Mouse (Mus musculus) lung, postnatal 0 days (tissue): ENCODE measurements at regions not wholly inside any gene's neighbourhood (a gene's known extent, or its start where the extent isn't known, plus 50 kb on each side); places are given as distances from the start of the nearest gene placed in this dataset.

Experiments used
- ATAC-seq: fragments of 200-750 bp; cut with Nextera tagmentation; 2 replicates; pipeline ENCODE4 v1.8.0; 2017; ENCODE audit warnings: moderate library complexity
- DNase-seq: peaks from one replicate; pipeline ENCODE4 v3.0.0-alpha.2; 2016; ENCODE audit warnings: low spot score
- H3K27ac ChIP-seq: fragments of 300-500 bp; sonication (generic); 2 replicates; pipeline ENCODE4 v1.5.1; 2014; ENCODE audit warnings: antibody characterized with exemption, mild to moderate bottlenecking, low read length, mixed read lengths
- H3K27me3 ChIP-seq: fragments of 300-500 bp; sonication (generic); replicated peaks from 2 replicates; pipeline ENCODE4 v1.6.1; 2014; ENCODE audit warnings: low read length, mixed read lengths; ENCODE audit not compliant: insufficient read depth
- H3K36me3 ChIP-seq: fragments of 300-500 bp; sonication (generic); 2 replicates; pipeline ENCODE4 v1.6.1; 2014; ENCODE audit warnings: low read length, mixed read lengths; ENCODE audit not compliant: insufficient read depth
- H3K4me1 ChIP-seq: fragments of 300-500 bp; sonication (generic); 2 replicates; pipeline ENCODE4 v1.6.1; 2014; ENCODE audit warnings: antibody characterized with exemption, low read depth, low read length, mixed read lengths; ENCODE audit not compliant: insufficient read depth
- H3K4me2 ChIP-seq: fragments of 300-500 bp; sonication (generic); replicated peaks from 2 replicates; pipeline ENCODE4 v1.6.1; 2014; ENCODE audit warnings: low read depth, mild to moderate bottlenecking, low read length, moderate library complexity, mixed read lengths
- H3K4me3 ChIP-seq: fragments of 300-500 bp; sonication (generic); 2 replicates; pipeline ENCODE4 v1.5.1; 2014; ENCODE audit warnings: low read depth, low read length
- H3K9ac ChIP-seq: fragments of 300-500 bp; sonication (generic); replicated peaks from 2 replicates; pipeline ENCODE4 v1.6.1; 2014; ENCODE audit warnings: low read depth, mild to moderate bottlenecking
- H3K9me3 ChIP-seq: fragments of 300-500 bp; sonication (generic); 2 replicates; pipeline ENCODE4 v1.6.1; 2016; ENCODE audit warnings: low read length, mixed read lengths
- CTCF ChIP-seq: IDR thresholded peaks from 2 replicates; pipeline ENCODE4 v1.5.1; 2016; ENCODE audit warnings: antibody characterized with exemption, mild to moderate bottlenecking
- EP300 ChIP-seq: IDR thresholded peaks from 2 replicates; pipeline ENCODE4 v1.6.1; 2016; ENCODE audit warnings: antibody characterized with exemption, mild to moderate bottlenecking, control low read depth
- WGBS: fragments of 180-500 bp; shearing (Covaris S2); extraction: QIAGEN DNeasy Blood & Tissue Kit; methylation state at CpG from one replicate; pipeline ENCODE4 v1.1.7; 2014; 5-methylcytosine and 5-hydroxymethylcytosine counted together

DNA sequence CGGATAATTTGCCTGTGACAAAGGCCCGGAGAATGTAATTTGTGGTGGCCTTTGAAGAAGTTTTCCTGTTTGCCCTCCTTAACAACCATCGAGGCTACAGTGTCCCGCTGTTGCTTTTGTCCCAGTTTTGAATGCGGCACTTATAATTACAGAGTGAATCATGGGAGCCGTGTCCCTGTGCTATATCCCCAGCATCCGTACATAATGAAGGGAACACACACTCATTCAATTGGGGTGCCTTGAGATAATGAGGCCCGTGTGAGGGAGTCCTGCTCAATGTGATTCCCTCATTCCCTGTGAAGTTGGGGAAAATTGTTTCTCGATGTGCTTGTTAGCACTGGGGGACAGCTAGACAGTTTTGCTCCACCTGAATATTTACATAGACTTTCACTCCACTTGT lies 528.9 kb upstream of the Tenm3 start:
- no peaks in the 10 kb centered on the region for H3K36me3 ChIP-seq

DNA sequence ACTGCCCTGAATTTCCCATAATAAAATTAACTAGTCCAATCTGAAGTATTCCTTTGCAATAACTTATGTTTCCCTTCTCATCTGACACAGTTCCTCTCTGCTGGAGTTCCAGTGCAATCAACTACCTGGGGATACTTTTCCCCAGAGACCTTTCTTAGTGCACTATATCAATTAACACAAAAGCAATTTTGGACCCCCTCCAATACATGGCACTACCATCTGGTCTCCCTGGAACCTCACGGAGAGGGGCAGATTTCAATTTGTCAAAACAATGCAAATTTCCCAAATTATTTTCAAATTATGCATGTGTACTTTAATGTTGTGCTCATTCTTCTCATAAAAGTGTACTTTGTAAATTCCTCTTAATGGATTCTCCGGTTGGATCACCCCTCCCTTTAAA lies 518.9 kb upstream of the Tenm3 start:
- TF ChIP-seq CTCF: no peak
- no peak for TF ChIP-seq EP300
- Histone ChIP-seq H3K27ac (no peak overlapping the region), H3K27me3 (no peaks in the 10 kb centered on the region), H3K9ac (no peak overlapping the region), H3K4me2 (no peak overlapping the region), H3K36me3 (no peaks in the 10 kb centered on the region), H3K4me3 (no peak overlapping the region), H3K4me1 (no peaks in the 10 kb centered on the region), H3K9me3 (no peaks in the 10 kb centered on the region)
- DNase-seq: no peak
- no peak for ATAC-seq
- WGBS: 75% methylated on average over 2 of the region's 2 CpGs

More for the DNA sequence above, 528.9 kb upstream of the Tenm3 start:
- Histone ChIP-seq H3K4me2 (no peak overlapping the region), H3K27ac (no peak overlapping the region), H3K9me3 (no peaks in the 10 kb centered on the region), H3K9ac (no peak overlapping the region), H3K4me3 (no peak overlapping the region), H3K4me1 (no peaks in the 10 kb centered on the region), H3K27me3 (no peaks in the 10 kb centered on the region)
- 87% methylated on average over 9 of the region's 9 CpGs for WGBS
- ATAC-seq (no peak), DNase-seq (no peak)
- TF ChIP-seq EP300 (no peak), CTCF (no peak)

DNA sequence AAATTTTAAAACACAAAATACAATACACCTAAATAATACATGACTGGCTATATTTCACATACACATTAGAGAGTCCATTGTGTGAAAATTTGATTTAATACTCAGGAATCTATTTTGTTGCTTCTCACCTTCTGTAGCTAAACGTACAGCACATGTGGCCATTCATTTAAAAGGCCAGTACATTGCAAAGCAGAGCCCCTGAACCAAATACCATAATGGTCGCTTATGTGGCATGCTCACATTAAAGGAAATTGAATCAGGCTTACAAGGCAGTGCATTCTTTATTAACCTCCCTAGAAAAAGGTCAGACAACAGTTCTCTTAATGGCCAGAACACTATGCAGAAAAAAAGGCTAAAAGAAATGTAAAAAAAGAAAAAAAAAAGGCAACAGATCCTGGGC lies 517.7 kb upstream of the Tenm3 start:
- Histone ChIP-seq H3K27ac (no peak overlapping the region), H3K27me3 (no peaks in the 10 kb centered on the region), H3K36me3 (no peaks in the 10 kb centered on the region), H3K9me3 (no peaks in the 10 kb centered on the region), H3K9ac (no peak overlapping the region), H3K4me3 (no peak overlapping the region), H3K4me2 (no peak overlapping the region), H3K4me1 (no peaks in the 10 kb centered on the region)
- 77% methylated on average over 2 of the region's 2 CpGs for WGBS
- DNase-seq (no peak), ATAC-seq (no peak)
- TF ChIP-seq CTCF (no peak), EP300 (no peak)

DNA sequence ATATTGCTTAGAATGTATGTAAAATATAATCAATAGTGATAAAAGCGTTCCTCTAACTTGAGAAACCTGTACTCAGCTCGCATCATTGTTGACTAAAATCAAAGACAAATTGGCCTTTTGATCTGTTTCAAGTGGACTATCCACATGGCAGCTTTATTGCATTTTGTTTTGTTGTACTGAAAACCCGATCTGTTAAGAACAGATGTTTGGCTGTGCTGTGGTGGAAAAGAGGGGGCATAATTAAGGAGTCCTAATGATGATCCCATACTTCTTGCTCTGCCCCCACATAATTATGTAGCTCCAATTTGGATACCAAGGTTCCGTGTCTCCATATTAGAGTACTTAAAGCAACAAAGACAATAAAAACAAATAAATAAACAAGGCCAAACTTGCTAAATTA lies 516.4 kb upstream of the Tenm3 start:
- TF ChIP-seq CTCF (no peak), EP300 (no peak)
- H3K27ac ChIP-seq: no peak overlapping the region
- 76% methylated on average over 4 of the region's 4 CpGs for WGBS

DNA sequence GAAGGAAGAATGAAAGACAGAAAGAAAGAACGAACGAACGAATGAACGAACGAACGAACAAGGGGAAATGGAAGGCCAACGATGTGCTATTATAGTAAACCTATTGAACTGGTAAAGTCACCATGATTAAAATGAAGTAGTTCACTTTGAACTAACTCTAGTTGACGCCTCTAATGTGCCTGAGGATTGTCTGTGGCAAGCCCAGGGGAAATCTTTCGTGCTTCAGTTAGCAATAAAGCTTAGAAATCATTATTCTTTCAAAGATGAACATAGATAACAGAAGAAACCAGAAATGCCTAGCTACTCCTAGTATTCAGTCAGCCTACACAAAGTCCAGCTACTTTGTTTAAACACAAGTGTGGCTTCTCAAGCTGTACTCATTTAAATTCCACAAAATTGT lies 515.9 kb upstream of the Tenm3 start:
- Histone ChIP-seq H3K9me3 (no peaks in the 10 kb centered on the region), H3K36me3 (no peaks in the 10 kb centered on the region), H3K4me1 (no peaks in the 10 kb centered on the region), H3K27me3 (no peaks in the 10 kb centered on the region), H3K27ac (no peak overlapping the region), H3K4me3 (no peak overlapping the region), H3K4me2 (no peak overlapping the region), H3K9ac (no peak overlapping the region)
- ATAC-seq: no peak
- WGBS: 91% methylated on average over 9 of the region's 9 CpGs
- TF ChIP-seq CTCF (no peak), EP300 (no peak)
- DNase-seq: no peak

More for the DNA sequence above, 516.4 kb upstream of the Tenm3 start:
- Histone ChIP-seq H3K4me1 (no peaks in the 10 kb centered on the region), H3K4me2 (no peak overlapping the region), H3K27me3 (no peaks in the 10 kb centered on the region), H3K4me3 (no peak overlapping the region), H3K36me3 (no peaks in the 10 kb centered on the region), H3K9ac (no peak overlapping the region), H3K9me3 (no peaks in the 10 kb centered on the region)
- no peak for DNase-seq
- ATAC-seq: no peak

DNA sequence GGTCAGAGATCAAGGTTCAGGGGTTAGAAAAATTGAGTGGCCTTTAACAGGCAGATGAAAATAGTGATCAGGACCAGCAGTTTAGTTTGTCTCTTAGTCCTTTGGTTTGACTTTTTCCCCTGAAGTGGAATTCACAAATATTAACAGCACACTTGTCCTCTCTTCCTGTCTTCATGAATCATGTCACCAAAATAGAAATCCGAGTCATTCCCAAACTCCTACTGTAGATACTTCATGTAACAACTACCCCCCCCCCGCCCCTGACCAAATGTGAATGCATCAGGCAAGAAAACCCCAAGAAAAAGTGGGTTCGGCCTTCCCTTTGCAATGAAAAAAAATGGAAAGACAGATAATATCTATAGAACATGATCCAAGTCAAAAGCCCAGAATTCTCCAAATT lies 504.9 kb upstream of the Tenm3 start:
- Histone ChIP-seq H3K9me3 (no peaks in the 10 kb centered on the region), H3K27ac (no peak overlapping the region), H3K4me2 (no peak overlapping the region), H3K4me3 (no peak overlapping the region), H3K4me1 (no peaks in the 10 kb centered on the region), H3K36me3 (no peaks in the 10 kb centered on the region), H3K9ac (no peak overlapping the region), H3K27me3 (no peaks in the 10 kb centered on the region)
- DNase-seq (no peak), ATAC-seq (no peak)
- 54% methylated on average over 3 of the region's 3 CpGs for WGBS
- no peak for TF ChIP-seq CTCF
- TF ChIP-seq EP300: no peak

DNA sequence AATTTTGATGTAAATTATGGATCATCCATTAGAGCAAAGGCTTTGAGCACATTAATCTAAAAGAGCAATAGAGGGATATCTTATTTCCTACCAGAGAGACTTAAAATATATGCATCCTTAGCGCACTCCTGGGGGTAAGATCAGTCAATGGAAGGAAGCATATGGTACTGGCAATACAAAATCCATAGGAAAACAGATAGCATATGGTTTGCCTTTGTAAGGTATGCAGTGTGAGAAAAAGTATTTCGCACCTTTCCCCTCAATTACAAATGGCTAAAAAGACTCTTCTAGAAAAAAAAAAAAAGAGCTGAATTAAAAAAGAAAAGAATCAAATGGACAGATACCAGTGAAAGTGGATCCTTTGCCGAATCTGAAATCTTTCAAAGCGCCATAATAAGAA lies 495.0 kb upstream of the Tenm3 start:
- Histone ChIP-seq H3K27ac (no peak overlapping the region), H3K36me3 (no peaks in the 10 kb centered on the region), H3K9ac (no peak overlapping the region), H3K9me3 (no peaks in the 10 kb centered on the region), H3K4me2 (no peak overlapping the region), H3K4me3 (no peak overlapping the region), H3K4me1 (no peaks in the 10 kb centered on the region), H3K27me3 (no peaks in the 10 kb centered on the region)
- ATAC-seq: no peak
- no peak for DNase-seq
- 84% methylated on average over 4 of the region's 4 CpGs for WGBS
- TF ChIP-seq EP300: no peak
- no peak for TF ChIP-seq CTCF
